Mouse (Mus musculus): ENCODE results near the gene Selenbp2. TPM values are rescaled to one million over a fixed set of nuclear protein-coding genes. Genes with fewer than 3 reads are reported as not detected.
"Not testable (repeated sequence)": the region's sequence is repeated elsewhere in the genome, so short reads cannot be mapped to it uniquely, and the experiment has no call there.

The Selenbp2 gene
- total RNA-seq, 2 experiments from 2014 or later = 1.1 TPM; not detected in 1

DNA sequence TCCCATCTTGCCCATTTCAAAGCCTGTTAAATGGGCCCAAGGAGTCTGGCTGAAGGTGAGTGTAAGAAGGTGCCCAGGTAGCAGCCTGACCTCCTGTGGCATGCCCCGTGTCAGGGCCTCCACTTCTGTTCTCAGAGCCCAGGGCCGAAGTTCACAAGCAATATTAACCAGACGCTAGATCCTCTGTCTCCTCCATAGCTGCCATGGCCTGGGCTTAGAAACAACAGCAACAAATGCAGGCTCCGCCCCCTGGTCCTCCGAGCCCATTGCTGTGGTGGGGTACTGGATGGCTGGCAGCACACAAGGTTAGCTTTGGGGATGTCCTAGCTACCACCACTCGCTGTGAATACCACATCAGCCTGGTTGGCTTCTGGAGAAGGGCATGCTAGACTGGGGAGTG is 3.2 kb upstream of the Selenbp2 start:
- DNase-seq (ENCODE audit: low spot score in 2 of 2) = not testable (repeated sequence)
- intact Hi-C loops (cut with DNase I) = loop anchor here (10.0 kb wide), 1 partner anchor 245 kb away; the partner anchor contains the start of gene Selenbp1

DNA sequence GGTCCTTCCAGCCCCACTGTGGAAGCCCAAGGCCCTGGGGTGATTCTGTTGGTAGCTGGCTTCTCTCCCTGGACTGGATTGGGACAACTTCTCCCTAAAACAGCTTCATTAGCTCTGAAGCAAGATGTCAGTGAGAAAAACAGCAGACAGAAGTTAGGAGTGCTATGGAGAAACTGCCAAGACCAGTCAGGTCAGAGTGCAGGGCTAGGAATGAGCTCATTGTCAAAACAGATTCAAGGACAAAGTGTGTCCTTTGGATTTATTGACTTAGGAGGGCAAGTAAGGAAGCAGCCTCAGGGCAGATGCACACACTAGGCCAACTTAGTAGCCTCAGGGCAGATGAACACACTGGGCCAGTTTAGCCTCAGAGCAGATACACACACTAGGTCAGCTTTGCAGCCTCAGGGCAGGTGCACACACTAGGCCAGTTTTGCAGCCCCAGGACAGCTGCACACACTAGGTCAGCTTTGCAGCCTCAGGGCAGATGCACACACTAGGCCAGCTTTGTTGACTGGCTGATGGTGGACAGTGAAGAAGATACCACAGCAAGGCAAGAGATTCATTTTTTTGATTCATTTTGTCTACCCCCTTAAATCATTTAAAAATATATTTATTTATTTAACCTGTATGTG is 2.6 kb upstream of the Selenbp2 start:
- no peak for DNase-seq (ENCODE audit: low spot score in 2 of 2)
- intact Hi-C loops (cut with DNase I) = loop anchor here (10.0 kb wide), 1 partner anchor 244 kb away; the partner anchor contains the start of gene Selenbp1

DNA sequence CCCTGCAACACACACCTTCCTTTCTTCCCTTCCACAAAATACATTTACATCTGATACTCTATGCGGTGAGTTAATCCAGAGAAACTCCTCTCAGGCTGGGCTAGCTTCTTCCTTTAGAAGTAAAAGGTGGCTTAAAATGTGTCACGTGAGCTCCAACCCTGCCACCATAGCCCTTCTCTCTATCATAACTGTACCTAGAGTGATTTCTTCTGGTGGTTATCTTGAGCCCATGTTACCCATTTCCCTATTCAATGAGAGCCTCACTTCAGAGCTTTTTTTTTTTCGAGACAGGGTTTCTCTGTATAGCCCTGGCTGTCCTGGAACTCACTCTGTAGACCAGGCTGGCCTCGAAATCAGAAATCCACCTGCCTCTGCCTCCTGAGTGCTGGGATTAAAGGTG is 1.7 kb upstream of the Selenbp2 start:
- intact Hi-C loops (cut with DNase I) = loop anchor here (10.0 kb wide), 1 partner anchor 243 kb away; the partner anchor contains the start of gene Selenbp1
- DNase-seq (ENCODE audit: low spot score in 2 of 2) = not testable (repeated sequence)

DNA sequence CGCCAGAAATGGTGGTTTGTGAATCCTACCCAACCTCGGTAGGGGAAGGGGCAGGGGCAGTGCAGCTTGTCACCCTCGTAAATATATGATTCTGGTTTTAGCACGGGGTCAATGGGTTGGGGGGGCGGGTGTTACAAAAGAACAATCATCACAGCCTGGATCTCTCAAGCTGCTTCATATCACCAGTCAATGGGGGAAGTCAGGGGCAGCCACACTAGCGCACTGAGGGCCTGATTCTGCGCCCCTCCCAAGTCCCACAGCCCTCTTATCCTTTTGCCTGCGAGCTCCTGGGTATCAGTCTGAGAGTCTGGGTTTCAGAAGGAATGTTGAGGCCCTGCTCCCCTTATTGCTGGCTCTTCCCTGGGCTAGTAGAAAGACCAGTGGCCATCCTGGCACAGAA is 518 bp downstream of the Selenbp2 start:
- intact Hi-C loops (cut with DNase I) = loop anchor here (10.0 kb wide), 1 partner anchor 241 kb away; the partner anchor contains the start of gene Selenbp1
- DNase-seq (ENCODE audit: low spot score in 2 of 2) = not testable (repeated sequence)

DNA sequence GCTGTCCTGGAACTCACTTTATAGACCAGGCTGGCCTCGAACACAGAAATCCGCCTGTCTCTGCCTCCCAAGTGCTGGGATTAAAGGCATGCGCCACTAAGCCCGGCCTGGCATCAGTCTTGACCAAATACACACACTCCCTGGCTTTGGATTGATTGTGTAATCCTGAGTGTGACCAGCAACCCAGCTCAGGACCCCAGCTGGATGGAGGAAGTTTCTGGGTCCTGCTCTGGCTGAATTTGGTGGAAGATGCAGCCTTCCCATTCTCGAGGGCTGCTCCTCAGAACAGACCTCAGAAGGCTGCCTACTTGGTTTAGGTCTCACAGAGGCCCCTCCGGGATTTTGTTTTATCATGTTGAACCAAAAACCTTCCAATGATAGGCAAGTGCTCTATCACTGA is 2.2 kb downstream of the Selenbp2 start:
- DNase-seq (ENCODE audit: low spot score in 2 of 2) = not testable (repeated sequence)
- intact Hi-C loops (cut with DNase I) = loop anchor here (10.0 kb wide), 1 partner anchor 239 kb away; the partner anchor contains the start of gene Selenbp1

- intact Hi-C loops (cut with DNase I) = loop anchor here (10.0 kb wide), 1 partner anchor 239 kb away; the partner anchor contains the start of gene Selenbp1
Measured at GRCm38 (mm10) chr3:94696257-94696656, 2.9 kb downstream of the Selenbp2 start.

GRCm38 (mm10) chr3:94702163-94702810 is 8.9 kb downstream of the Selenbp2 start:
- not testable (repeated sequence) for DNase-seq (ENCODE audit: low spot score in 2 of 2)
- intact Hi-C loops (cut with DNase I) = loop anchor here (10.0 kb wide), 1 partner anchor 87 kb away; no protein-coding TSS in a partner anchor

More at GRCm38 (mm10) chr3:94696257-94696656, 2.9 kb downstream of the Selenbp2 start:
- DNase-seq (ENCODE audit: low spot score in 2 of 2) = not testable (repeated sequence)

DNA sequence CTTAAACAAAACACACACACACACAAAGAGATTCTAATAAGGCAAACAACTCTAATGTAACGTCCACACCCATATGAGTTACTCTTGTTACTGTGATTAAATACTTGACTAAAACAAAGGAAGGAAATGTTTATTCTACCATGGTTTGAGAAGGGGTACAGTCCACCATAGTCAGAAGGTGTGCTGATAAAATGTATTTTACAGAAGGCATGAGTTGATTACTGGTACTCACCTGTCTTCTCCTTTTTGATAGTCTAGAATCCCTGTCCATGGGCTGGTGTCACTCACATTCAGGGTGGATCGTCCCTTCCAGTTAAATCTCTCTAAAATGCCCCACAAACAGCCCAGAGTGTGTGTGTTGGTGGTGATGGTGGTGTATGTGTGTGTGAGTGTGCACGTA is 9.5 kb downstream of the Selenbp2 start:
- intact Hi-C loops (cut with DNase I) = loop anchor here (10.0 kb wide), 1 partner anchor 88 kb away; no protein-coding TSS in a partner anchor
- DNase-seq (ENCODE audit: low spot score in 2 of 2) = no peak

DNA sequence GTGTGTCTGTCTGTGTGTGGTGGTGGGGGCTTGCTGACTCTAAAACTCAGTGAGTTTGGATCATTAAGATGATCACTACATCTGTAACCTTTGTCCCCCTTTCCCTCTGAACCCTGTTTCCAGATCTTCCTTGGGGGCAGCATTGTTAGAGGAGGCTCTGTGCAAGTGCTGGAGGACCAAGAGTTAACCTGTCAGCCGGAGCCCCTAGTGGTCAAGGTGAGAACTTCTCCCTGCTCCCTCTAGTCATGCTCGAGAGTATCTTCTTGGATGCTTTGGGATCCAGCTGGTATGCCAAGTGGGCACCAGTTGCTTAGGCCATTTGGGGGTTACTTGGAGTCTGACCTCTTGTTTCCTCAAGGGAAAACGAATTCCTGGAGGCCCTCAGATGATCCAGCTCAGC is 10.0 kb downstream of the Selenbp2 start:
- DNase-seq (ENCODE audit: low spot score in 2 of 2) = not testable (repeated sequence)
- intact Hi-C loops (cut with DNase I) = loop anchor here (10.0 kb wide), 1 partner anchor 89 kb away; no protein-coding TSS in a partner anchor

DNA sequence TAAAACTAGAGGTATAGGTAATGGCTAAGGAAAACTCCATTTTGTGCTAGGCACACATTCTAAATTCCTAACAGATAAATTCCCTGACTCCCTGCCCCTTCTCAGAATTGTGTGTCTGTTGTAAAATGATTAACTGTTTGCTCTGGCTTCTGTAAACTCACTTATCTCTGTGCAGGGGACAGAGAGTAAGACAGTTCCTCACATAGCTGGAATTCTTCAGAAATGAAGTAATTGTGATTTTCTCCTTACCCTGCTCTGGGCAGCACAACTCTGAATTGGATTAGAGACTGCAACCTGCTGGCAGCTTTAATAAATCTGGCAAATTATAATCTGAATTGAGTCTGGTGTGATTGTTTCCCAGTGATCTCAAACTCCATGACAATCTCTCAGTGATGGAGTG is 17.2 kb downstream of the Selenbp2 start:
- intact Hi-C loops (cut with DNase I) = not testable (repeated sequence)

DNA sequence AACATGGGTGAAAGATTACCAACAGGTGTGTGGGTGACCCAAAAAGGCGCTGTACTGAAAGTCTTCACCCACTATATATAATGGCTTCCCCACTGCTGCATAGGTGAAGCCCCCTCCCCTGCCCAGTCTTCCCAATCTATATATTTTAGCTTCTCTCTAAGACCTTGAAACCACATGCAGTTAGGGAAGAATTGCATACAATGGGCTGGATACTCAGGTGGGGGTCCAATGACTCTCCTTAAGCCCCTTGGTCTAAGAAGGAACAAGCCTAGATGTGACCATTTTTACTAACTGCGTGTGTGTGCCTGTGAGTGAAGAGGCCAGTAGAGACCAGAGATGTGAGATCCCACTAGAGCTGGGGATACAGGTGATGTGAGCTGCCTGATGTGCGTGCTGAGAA is 20.1 kb downstream of the Selenbp2 start:
- intact Hi-C loops (cut with DNase I); DNase-seq (ENCODE audit: low spot score in 2 of 2): not testable (repeated sequence)

More for the DNA sequence above, 17.2 kb downstream of the Selenbp2 start:
- DNase-seq (ENCODE audit: low spot score in 2 of 2) = not testable (repeated sequence)

- DNase-seq (ENCODE audit: low spot score in 2 of 2); intact Hi-C loops (cut with DNase I): not testable (repeated sequence)
Measured at GRCm38 (mm10) chr3:94718253-94718652, 24.9 kb downstream of the Selenbp2 start.

DNA sequence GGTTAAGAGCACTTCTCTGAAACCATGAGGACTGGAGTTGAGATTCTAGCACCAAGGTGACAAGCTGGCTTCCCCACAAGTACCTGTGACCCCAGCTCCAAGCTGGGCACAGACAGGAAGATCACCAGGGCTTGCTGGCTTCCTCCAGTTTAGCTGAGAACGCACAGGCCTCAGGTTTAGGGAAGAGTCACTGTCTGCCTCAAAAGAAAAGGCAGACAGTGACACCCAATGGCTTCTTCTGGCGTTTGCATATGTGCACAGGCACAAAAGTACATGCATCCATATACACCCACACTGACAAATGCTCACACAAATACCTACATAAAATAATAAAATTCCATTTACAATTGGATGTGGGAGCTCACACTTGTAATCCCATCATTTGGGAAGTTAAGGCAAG is 30.3 kb downstream of the Selenbp2 start:
- intact Hi-C loops (cut with DNase I) = not testable (repeated sequence)
- DNase-seq (ENCODE audit: low spot score in 2 of 2) = peak; percentile 15 to 17

DNA sequence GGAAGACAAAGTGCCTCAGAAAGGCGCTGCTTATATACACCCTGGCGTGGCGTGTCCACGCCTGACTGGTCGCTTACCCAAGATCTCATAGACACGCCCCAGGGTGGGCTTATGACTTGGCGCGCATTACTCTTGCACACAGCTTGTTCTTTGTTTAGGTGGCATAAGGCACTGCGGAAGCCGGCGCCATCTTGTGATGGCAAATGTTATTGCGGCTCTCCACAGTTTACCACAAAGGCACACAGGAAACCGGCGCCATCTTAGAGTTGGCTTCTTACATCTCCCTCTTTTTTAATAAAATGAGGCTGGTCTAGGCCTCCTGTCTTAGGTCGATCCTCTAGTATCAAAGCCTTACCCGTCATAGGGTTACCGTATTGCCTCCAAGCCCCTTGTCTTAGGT is 52.3 kb downstream of the Selenbp2 start:
- DNase-seq (ENCODE audit: low spot score in 2 of 2) = no peak
- intact Hi-C loops (cut with DNase I) = no loop called here

Other genes starting within 250 kb of the Selenbp2 start
- gene Oaz3, start 249.6 kb upstream of the Selenbp2 start, total RNA-seq (2021) = not detected
- 100 to 1,000 TPM; 166 to 170 TPM for gene Celf3, start 215.3 kb upstream of the Selenbp2 start, total RNA-seq (2021)
- gene Riiad1, start 213.2 kb upstream of the Selenbp2 start, total RNA-seq (2021) = 1 to 10 TPM; 4.2 to 5.3 TPM
- 10 to 100 TPM; 95.8 to 98.3 TPM for gene Snx27, start 110.8 kb upstream of the Selenbp2 start, total RNA-seq (2021)
- gene Gm10972, start 50.4 kb upstream of the Selenbp2 start, total RNA-seq (2021) = not detected
- 1 to 10 TPM; 1.3 to 1.6 TPM for gene Tuft1, start 34.7 kb upstream of the Selenbp2 start, total RNA-seq (2021)
- 1 to 10 TPM; 3.3 to 3.4 TPM for gene Cgn, start 92.9 kb downstream of the Selenbp2 start, total RNA-seq (2021)
- gene Pogz, start 144.0 kb downstream of the Selenbp2 start, total RNA-seq (2021) = 10 to 100 TPM; 57.4 to 58.1 TPM
- 100 to 1,000 TPM; 263 to 284 TPM for gene Psmb4, start 193.4 kb downstream of the Selenbp2 start, total RNA-seq (2021)
- 1 to 10 TPM; 7.5 to 9.0 TPM for gene Selenbp1, start 239.5 kb downstream of the Selenbp2 start, total RNA-seq (2021)

Data from left cerebral cortex, postnatal 25 days (tissue).